Mouse (Mus musculus) megakaryocyte, embryonic 14.5 days (primary cell): Measurements from ENCODE around the gene Psen2.

Experiments used
- FLI1 ChIP-seq: IDR thresholded peaks from 2 replicates; pipeline ENCODE4 v1.6.1; 2012; ENCODE audit warnings: low read length, inconsistent platforms, mixed read lengths
- GATA1 ChIP-seq: IDR thresholded peaks from 3 replicates; pipeline ENCODE4 v1.6.1; 2012; ENCODE audit warnings: mixed read lengths, low read length, inconsistent platforms, borderline replicate concordance

GRCm38 (mm10) chr1:180269033-180269432 is 5.8 kb upstream of the Psen2 start:
- TF ChIP-seq GATA1 (no peak), FLI1 (no peak)
